Mouse (Mus musculus) 416B (cell line): ENCODE data around the gene Ccdc57.
A peak's percentile ranks its signal among the peaks of the same experiment; 100 is the strongest.
"Not testable (repeated sequence)": the region's sequence is repeated elsewhere in the genome, so short reads cannot be mapped to it uniquely, and the experiment has no call there.

ENCODE experiments used
- DNase-seq: peaks from one replicate; pipeline ENCODE4 v3.0.0; 2011; ENCODE audit warnings: low read depth

Ccdc57 gene

GRCm38 (mm10) chr11:120903159-120903850 lies 29.4 kb downstream of the Ccdc57 start:
- DNase-seq: no peak

DNA sequence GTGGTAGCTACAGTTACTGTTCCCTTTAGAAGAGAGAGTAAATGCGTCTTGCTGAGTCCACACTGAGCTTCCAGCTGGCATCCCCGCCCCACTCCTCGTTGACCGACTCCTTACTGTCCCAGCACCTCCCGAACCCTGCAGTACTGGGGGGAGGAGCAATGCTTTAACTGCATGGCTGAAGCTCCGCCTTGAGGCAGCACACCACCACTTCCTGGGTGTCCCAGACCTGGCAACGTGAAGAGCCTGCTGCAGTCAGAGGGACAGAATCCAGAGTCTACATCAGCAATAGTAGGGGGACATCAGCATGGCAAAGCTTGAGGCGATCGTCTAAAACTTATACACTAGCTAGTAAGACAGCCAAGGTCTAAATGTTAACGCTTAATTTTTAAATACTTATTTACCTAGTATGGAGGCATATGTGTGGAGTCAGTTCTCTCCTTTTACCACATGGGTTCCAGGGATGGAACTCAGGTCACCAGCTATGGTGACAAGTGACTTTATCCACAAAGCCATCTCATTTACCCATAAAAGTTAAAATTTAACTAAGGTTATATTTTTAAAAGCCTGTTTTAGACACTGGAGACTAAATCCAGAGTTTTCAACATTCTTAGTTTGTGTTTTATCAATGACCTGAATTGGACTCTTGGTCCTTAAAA lies 30.1 kb downstream of the Ccdc57 start:
- DNase-seq: no peak

DNA sequence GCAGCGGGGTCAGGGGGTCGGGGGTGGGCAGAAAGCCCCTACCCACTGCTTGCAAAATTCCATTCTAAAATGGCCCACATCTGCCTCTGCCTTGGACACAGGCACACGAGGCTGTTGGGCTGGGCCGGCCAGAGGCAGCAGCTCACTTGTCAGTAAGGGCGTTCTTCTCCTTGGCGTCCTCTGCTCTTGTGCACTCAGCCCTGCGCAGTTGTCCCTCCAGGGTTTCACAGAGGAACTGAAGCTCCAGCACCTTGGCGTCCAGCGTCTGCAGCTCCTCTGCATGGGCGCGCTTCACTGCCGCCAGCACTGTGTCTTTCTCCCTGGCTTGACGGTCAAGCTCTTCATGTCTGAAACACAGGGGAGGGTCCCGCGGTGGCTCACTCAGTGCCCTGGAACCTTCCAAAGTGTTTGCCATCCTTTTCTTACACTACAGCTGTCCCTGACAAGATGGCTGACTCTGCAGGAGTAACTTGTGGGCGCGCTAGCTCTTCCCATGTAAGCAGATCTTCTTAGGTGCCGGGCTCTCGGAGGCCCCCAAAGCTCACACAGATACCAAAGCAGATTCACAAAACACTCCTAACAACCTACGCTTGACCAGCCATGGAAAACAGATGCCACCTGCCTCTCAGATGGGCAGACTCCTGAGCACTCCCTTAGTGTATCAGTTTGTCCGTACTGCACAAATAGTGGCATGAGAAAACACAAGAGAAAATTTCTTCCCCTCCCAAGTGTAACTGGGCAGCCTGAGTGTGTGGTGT lies 30.8 kb downstream of the Ccdc57 start:
- DNase-seq: no peak

GRCm38 (mm10) chr11:120900276-120901244 lies 32.1 kb downstream of the Ccdc57 start:
- DNase-seq: no peak

GRCm38 (mm10) chr11:120898114-120898548 lies 34.5 kb downstream of the Ccdc57 start:
- DNase-seq: peak; percentile 96

GRCm38 (mm10) chr11:120895441-120895840 lies 37.2 kb downstream of the Ccdc57 start:
- DNase-seq: no peak

GRCm38 (mm10) chr11:120894397-120894796 lies 38.3 kb downstream of the Ccdc57 start:
- no peak for DNase-seq

- DNase-seq: no peak
Measured at GRCm38 (mm10) chr11:120889216-120889615, 43.5 kb downstream of the Ccdc57 start.

DNA sequence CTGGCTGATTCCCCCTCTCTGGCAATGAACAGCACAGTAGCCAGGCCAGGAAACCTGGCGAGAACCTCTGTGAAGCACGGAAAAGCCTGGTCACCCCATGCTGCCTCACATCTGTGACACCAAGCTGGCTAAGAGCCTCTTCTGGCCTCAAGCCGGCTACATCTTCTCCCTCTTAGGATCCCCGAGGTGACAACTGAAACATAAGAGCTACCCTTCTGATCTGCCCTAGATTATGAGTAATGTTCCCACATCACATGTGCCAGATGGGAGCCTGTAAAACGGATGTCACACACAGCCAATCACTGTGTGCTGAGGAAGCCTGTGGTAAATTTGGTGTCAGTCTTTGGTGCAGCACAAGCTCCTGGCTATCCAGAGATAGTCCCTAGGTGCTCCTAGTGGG lies 44.0 kb downstream of the Ccdc57 start:
- DNase-seq: peak; percentile 91

DNA sequence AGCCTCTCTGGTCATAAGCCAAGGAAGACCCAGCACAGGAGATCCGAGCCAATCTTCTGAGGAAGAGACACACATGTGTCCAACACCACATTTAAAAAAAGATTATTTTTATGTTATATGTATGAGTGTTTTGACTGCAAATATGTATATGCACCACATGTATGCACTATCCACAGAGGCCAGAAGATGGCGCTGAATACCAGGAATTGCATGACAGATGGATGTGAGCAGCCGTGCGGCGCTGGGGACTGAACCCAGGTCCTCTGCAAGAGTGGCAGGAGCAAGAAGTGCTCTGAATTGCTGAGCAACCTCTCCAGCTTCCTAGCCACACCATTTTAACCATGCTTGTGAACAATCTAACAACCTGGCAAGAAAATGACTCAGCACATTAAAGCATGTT lies 45.2 kb downstream of the Ccdc57 start:
- peak; percentile 17 for DNase-seq

DNA sequence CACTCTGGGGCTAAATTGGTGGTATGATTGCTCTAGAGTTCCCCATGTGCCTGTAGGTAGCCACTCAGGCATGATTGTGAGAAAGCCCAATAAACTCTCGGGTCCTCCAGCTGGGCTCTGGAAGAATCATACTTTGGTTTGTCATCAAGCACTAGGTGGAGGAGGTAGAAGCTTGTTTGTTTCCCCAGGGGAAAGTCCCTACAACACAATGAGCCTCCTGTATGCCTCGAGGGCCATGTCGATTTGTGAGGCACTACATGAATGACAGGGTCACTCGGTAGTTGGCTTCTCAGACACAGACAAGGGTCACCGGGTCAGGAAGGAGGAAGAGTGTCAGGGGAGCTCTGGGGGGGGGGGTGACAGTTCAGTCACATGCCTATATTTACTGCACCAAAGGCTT lies 46.2 kb downstream of the Ccdc57 start:
- no peak for DNase-seq

GRCm38 (mm10) chr11:120883601-120884000 lies 49.1 kb downstream of the Ccdc57 start:
- peak; percentile 69 for DNase-seq

DNA sequence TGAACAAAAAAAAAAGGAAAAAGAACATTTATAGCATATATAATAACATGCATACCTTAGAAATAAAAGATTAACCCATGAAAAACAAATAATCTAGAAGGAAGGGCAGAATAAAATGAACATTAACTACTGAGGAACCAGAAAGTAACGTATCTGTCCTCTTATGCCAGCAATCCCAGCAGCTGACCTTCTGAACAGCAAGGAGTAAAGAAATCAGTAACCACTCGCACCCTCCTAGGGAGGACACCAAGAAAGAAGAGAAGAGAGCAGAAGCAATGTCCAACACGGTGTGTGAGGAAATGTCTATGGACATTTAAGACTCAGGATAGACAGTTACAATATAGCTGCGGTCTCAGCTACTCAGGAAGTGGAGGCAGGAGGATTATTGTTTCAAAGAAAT lies 49.7 kb downstream of the Ccdc57 start:
- no peak for DNase-seq

DNA sequence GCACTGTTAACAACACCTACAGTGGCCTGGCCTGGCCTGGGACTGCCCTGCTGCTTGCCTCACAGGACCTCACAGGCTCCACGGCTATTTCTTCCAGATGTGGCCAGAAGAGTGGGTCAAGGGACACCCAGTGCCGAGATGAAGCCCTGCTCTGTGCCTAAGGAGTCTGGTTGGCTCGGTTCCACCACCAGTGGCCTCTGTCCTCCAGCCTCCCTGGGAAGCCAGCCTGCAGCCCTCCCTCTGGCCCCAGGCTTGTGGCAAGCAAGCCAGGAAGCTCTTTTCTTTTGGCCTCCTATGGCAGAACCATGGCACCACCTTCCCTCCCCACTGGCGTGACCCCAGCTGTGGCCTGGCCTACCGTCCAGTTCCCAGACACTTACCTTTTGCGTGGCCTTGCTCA lies 59.5 kb downstream of the Ccdc57 start:
- DNase-seq: no peak

DNA sequence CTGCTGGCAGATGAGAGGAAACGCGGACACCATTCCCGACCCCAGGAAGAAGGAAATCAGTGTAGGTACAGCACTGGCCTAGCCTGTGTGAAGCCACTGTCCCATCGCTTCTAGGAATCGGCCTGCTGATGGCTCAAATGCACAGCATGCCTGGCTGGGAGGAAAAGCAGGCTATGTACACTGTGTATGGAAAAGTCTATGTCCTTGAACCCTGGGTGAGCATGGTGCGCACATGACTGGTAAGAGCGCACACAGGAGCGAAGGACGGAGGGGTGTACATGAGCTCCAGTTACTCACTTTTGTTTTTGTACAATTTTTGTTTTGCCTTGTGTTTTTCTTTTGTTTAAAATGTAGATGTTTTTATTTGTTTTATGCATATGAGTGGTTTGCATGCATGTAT lies 61.2 kb downstream of the Ccdc57 start:
- DNase-seq: no peak

DNA sequence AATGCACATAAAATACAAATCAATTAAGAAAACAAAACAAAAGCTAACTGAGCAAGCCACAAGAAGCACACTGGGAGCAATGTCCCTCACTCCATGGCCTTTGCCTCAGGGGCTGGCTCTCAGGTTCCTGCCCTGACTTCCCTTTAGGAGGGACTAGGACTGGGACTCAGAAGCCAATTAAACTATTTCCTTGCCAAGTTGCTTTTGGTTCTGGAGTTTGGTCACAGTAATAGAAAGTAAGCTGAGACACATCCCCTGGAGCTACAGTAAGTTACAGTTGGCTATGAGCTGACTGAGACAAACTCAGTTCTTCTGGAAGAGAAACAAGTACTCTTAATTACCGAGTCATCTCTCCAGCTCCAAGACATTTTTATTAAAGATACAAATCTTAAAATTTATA lies 66.9 kb downstream of the Ccdc57 start:
- DNase-seq: no peak

- DNase-seq: no peak
Measured at GRCm38 (mm10) chr11:120862819-120863218, 69.9 kb downstream of the Ccdc57 start.

DNA sequence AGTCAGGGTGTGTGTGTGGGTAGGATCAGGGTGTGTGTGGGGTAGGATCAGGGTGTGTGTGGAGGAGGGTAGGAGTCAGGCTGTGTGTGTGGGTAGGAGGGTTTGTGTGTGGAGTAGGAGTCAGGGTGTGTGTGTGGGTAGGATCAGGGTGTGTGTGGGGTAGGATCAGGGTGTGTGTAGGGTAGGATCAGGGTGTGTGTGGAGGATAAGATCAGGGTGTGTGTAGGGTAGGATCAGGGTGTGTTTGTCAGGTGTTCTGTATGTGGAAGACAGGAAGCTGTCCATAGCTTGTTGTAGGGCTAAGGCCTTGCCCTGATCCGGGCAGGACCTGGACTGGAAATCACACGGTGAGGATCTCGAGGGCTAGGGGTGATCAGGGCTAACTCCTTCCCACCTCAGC lies 76.7 kb downstream of the Ccdc57 start:
- DNase-seq: not testable (repeated sequence)

- no peak for DNase-seq
Measured at GRCm38 (mm10) chr11:120853788-120854187, 78.9 kb downstream of the Ccdc57 start.

- DNase-seq: no peak
Measured at GRCm38 (mm10) chr11:120853158-120853557, 79.5 kb downstream of the Ccdc57 start.

GRCm38 (mm10) chr11:120852083-120852935 lies 80.4 kb downstream of the Ccdc57 start:
- no peak for DNase-seq
